Mouse (Mus musculus): Measurements from ENCODE around the gene Ogfod2. TPM values are rescaled to one million over a fixed set of nuclear protein-coding genes. Genes with fewer than 3 reads are reported as not detected.

Gene Ogfod2
- total RNA-seq, 2 experiments from 2014 or later: 12.5 to 13.9 TPM

GRCm38 (mm10) chr5:124125093-124125492, 13.0 kb downstream of the Ogfod2 start:
- intact Hi-C loops (cut with DNase I): no loop called here
- DNase-seq (ENCODE audit: low spot score): no peak

GRCm38 (mm10) chr5:124134261-124134660, 22.2 kb downstream of the Ogfod2 start:
- intact Hi-C loops (cut with DNase I): no loop called here
- no peak for DNase-seq (ENCODE audit: low spot score)

- DNase-seq (ENCODE audit: low spot score): no peak
Measured at GRCm38 (mm10) chr5:124138066-124138465, 26.0 kb downstream of the Ogfod2 start.

GRCm38 (mm10) chr5:124149028-124149427, 36.9 kb downstream of the Ogfod2 start:
- intact Hi-C loops (cut with DNase I): no loop called here
- no peak for DNase-seq (ENCODE audit: low spot score)

More at GRCm38 (mm10) chr5:124138066-124138465, 26.0 kb downstream of the Ogfod2 start:
- intact Hi-C loops (cut with DNase I): no loop called here

GRCm38 (mm10) chr5:124150895-124151294, 38.8 kb downstream of the Ogfod2 start:
- intact Hi-C loops (cut with DNase I): no loop called here
- DNase-seq (ENCODE audit: low spot score): no peak

GRCm38 (mm10) chr5:124152734-124153133, 40.6 kb downstream of the Ogfod2 start:
- no peak for DNase-seq (ENCODE audit: low spot score)
- intact Hi-C loops (cut with DNase I): no loop called here

- intact Hi-C loops (cut with DNase I): no loop called here
Measured at GRCm38 (mm10) chr5:124155943-124156342, 43.8 kb downstream of the Ogfod2 start.

GRCm38 (mm10) chr5:124158305-124158704, 46.2 kb downstream of the Ogfod2 start:
- intact Hi-C loops (cut with DNase I): no loop called here
- DNase-seq (ENCODE audit: low spot score): no peak

More at GRCm38 (mm10) chr5:124155943-124156342, 43.8 kb downstream of the Ogfod2 start:
- DNase-seq (ENCODE audit: low spot score): no peak

GRCm38 (mm10) chr5:124159453-124159852, 47.4 kb downstream of the Ogfod2 start:
- intact Hi-C loops (cut with DNase I): no loop called here
- no peak for DNase-seq (ENCODE audit: low spot score)

- DNase-seq (ENCODE audit: low spot score): no peak
- intact Hi-C loops (cut with DNase I): loop anchor here (2.0 kb wide), 2 partner anchors 97 to 121 kb away; no protein-coding TSS in a partner anchor
Measured at GRCm38 (mm10) chr5:124161831-124162230, 49.7 kb downstream of the Ogfod2 start.

- intact Hi-C loops (cut with DNase I): loop anchor here (2.0 kb wide), 2 partner anchors 96 to 120 kb away; no protein-coding TSS in a partner anchor
- DNase-seq (ENCODE audit: low spot score): peak; percentile 42
Measured at GRCm38 (mm10) chr5:124162577-124162976, 50.5 kb downstream of the Ogfod2 start.

- intact Hi-C loops (cut with DNase I): loop anchor here (2.0 kb wide), 2 partner anchors 95 to 119 kb away; no protein-coding TSS in a partner anchor
- no peak for DNase-seq (ENCODE audit: low spot score)
Measured at GRCm38 (mm10) chr5:124163445-124163844, 51.3 kb downstream of the Ogfod2 start.

Other genes starting within 250 kb of the Ogfod2 start
- under 1 TPM; 0.13 to 0.25 TPM for gene Hcar2, start 246.8 kb upstream of the Ogfod2 start, total RNA-seq (2021)
- under 1 TPM; 0.49 to 0.81 TPM for gene Hcar1, start 232.3 kb upstream of the Ogfod2 start, total RNA-seq (2021)
- 10 to 100 TPM; 48.0 to 48.9 TPM for gene Denr, start 205.1 kb upstream of the Ogfod2 start, total RNA-seq (2021)
- under 1 TPM in 1 of 2 experiments, not detected in 1; 0.50 TPM for gene Gm43518, start 184.9 kb upstream of the Ogfod2 start, total RNA-seq (2021)
- gene Ccdc62, start 181.6 kb upstream of the Ogfod2 start, total RNA-seq (2021): 1 to 10 TPM; 1.3 to 2.1 TPM
- gene Hip1r, start 138.7 kb upstream of the Ogfod2 start, total RNA-seq (2021): 10 to 100 TPM; 13.4 to 19.0 TPM
- gene Vps37b, start 80.0 kb upstream of the Ogfod2 start, total RNA-seq (2021): 10 to 100 TPM; 18.2 to 18.6 TPM
- 1 to 10 TPM; 8.0 to 9.0 TPM for gene Abcb9, start 16.5 kb upstream of the Ogfod2 start, total RNA-seq (2021)
- gene Arl6ip4, start 3.8 kb downstream of the Ogfod2 start, total RNA-seq (2021): 10 to 100 TPM; 36.2 to 43.0 TPM
- gene Pitpnm2, start 137.5 kb downstream of the Ogfod2 start, total RNA-seq (2021): 10 to 100 TPM; 42.5 to 50.9 TPM
- 1 to 10 TPM; 4.0 to 4.6 TPM for gene Mphosph9, start 215.7 kb downstream of the Ogfod2 start, total RNA-seq (2021)
- 10 to 100 TPM; 10.5 to 13.6 TPM for gene 2810006K23Rik, start 215.8 kb downstream of the Ogfod2 start, total RNA-seq (2021)

Data from heart, postnatal 25 days (tissue).